Mouse (Mus musculus): Measurements from ENCODE around the gene Pard6b. TPM values are rescaled to one million over a fixed set of nuclear protein-coding genes. Genes with fewer than 3 reads are reported as not detected.

The Pard6b gene
- total RNA-seq, 2 experiments from 2014 or later = 4.4 to 5.8 TPM

DNA sequence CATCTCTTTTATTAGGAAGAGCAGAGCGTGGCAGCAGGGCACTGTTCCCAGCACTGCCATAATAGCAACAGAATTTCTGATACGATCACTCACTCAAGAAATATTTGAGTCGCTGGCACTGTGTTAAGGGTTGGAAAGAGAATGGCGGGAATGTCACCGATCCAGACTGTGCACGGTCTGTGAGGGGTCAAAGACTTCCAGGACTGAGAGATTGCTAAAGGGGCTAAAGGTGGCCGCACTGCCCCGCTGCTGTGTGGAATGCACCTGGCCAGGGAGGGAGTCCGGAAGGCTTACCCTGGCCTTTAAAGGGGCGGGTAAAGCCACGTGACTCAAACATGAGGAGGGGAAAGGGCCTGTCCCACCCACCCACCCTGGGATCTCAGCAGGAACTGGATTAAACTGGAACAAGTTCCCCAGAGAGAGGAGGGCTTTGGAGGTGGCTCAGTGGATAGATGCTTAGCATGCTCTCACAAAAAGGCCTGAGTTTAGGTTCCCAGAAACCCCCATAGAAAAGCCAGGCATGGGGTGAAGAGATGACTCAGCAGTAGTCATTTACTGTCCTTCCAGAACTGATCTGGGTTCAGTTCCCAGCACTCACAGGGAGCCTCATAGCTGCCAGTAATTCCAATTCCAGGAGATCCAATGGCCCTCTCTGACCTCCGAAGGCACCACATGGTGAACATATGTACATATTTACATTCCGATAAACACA lies 22.2 kb upstream of the Pard6b start:
- DNase-seq (ENCODE audit: low spot score in 2 of 2) = no peak

DNA sequence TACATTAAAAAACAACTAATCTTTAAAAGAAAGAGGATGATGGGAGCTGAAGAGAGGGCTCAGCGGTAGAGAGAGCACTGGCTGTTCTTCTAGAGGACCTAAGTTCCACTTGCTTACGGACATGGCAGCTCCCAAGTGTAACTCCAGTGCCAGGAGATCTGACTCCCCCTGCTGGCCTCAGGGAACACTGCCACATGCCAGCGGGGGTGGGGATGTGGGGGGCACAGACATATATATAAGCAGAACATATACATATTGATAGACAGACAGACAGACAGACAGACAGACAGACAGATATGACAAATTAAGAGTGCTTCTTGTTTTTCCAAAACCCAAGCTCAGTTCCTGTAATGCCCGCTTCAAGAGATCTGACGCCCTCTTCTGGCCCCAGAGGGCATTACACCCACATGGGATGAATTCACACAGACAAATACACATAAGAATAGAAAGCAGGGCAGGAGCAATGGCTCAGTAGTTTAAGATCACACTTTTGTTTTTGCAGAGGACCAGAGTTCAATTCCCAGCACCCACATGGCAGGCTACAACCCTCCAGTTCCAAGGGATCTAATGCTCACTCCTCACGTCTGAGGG lies 21.5 kb upstream of the Pard6b start:
- intact Hi-C loops (cut with DNase I) = no loop called here
- DNase-seq (ENCODE audit: low spot score in 2 of 2) = no peak

More for the DNA sequence above, 22.2 kb upstream of the Pard6b start:
- intact Hi-C loops (cut with DNase I) = no loop called here

DNA sequence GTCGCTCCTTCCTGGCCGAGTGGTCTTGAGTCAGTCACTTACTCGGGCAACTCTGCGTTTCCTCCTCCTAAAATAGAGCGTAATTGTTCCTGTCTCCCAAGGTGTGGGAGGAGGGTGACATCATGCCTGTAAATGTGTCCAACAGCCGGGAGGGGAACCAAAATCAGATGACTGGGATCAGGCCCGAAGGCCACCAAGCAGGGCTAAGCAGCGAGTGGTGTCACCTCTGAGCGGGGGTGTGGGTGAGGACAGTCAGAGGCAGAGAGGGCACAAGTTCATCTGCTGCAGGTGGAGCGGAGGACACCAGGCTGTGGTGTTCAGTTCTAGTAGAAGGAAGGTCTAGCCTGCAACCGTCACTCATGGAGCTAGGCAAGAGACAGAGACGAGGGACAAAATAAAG lies 17.1 kb upstream of the Pard6b start:
- DNase-seq (ENCODE audit: low spot score in 2 of 2) = no peak
- intact Hi-C loops (cut with DNase I) = no loop called here

- intact Hi-C loops (cut with DNase I) = no loop called here
- DNase-seq (ENCODE audit: low spot score in 2 of 2) = no peak
Measured at GRCm38 (mm10) chr2:168065511-168065910, 15.3 kb upstream of the Pard6b start.

- no peak for DNase-seq (ENCODE audit: low spot score in 2 of 2)
- intact Hi-C loops (cut with DNase I) = no loop called here
Measured at GRCm38 (mm10) chr2:168066783-168067182, 14.0 kb upstream of the Pard6b start.

DNA sequence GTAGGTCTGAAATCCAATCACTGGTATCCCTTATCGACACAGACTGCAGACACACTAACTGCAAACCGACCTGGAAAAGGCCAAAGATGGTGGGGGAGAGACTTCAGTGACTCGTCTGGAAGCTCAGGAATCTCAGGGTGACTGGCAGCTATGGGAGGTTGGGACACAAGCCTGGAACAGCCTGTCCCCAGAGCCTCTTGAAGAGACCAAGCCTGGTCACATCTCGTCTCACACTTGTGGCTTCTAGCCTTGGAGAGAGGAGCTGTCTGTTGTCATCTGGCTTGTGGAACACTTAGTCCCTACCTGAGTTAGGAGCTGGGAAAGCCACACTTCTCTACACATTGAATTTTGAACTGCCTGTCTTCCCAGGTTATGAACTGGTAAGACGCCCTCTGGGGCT lies 10.4 kb upstream of the Pard6b start:
- intact Hi-C loops (cut with DNase I) = loop anchor here (10.0 kb wide), 1 partner anchor 386 kb away; the partner anchor contains the start of genes Cebpb and Tmem189

GRCm38 (mm10) chr2:168072436-168073131 lies 8.2 kb upstream of the Pard6b start:
- intact Hi-C loops (cut with DNase I) = loop anchor here (10.0 kb wide), 1 partner anchor 388 kb away; the partner anchor contains the start of genes Cebpb and Tmem189
- DNase-seq (ENCODE audit: low spot score in 2 of 2) = peak; percentile 32 to 36

More for the DNA sequence above, 10.4 kb upstream of the Pard6b start:
- DNase-seq (ENCODE audit: low spot score in 2 of 2) = no peak

DNA sequence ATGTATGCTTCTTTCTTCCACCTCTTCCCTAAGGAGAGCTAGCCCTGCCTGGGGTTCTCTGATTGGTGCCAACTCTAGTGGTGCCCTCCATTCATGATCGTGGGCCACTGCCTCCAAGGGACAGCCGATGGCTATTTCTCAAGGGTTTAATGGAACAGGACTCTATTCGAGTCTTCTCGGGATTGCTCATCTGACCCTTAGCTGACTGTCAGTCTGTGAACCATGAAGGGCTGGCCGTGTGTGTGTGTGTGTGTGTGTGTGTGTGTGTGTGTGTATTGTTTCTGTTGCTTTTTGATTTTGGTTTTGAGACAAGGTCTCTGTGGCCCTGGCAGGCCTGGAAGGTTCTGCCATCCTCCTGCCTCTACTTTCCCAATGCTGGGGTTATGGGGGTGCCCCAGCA lies 7.1 kb upstream of the Pard6b start:
- DNase-seq (ENCODE audit: low spot score in 2 of 2) = no peak
- intact Hi-C loops (cut with DNase I) = loop anchor here (10.0 kb wide), 1 partner anchor 389 kb away; the partner anchor contains the start of genes Cebpb and Tmem189

GRCm38 (mm10) chr2:168074457-168074856 lies 6.3 kb upstream of the Pard6b start:
- intact Hi-C loops (cut with DNase I) = loop anchor here (10.0 kb wide), 1 partner anchor 390 kb away; the partner anchor contains the start of genes Cebpb and Tmem189
- no peak for DNase-seq (ENCODE audit: low spot score in 2 of 2)

- intact Hi-C loops (cut with DNase I) = loop anchor here (10.0 kb wide), 1 partner anchor 392 kb away; the partner anchor contains the start of genes Cebpb and Tmem189
- no peak for DNase-seq (ENCODE audit: low spot score in 2 of 2)
Measured at GRCm38 (mm10) chr2:168076840-168077576, 3.8 kb upstream of the Pard6b start.

GRCm38 (mm10) chr2:168078107-168078830 lies 2.5 kb upstream of the Pard6b start:
- no peak for DNase-seq (ENCODE audit: low spot score in 2 of 2)
- intact Hi-C loops (cut with DNase I) = loop anchor here (10.0 kb wide), 1 partner anchor 393 kb away; the partner anchor contains the start of genes Cebpb and Tmem189

DNA sequence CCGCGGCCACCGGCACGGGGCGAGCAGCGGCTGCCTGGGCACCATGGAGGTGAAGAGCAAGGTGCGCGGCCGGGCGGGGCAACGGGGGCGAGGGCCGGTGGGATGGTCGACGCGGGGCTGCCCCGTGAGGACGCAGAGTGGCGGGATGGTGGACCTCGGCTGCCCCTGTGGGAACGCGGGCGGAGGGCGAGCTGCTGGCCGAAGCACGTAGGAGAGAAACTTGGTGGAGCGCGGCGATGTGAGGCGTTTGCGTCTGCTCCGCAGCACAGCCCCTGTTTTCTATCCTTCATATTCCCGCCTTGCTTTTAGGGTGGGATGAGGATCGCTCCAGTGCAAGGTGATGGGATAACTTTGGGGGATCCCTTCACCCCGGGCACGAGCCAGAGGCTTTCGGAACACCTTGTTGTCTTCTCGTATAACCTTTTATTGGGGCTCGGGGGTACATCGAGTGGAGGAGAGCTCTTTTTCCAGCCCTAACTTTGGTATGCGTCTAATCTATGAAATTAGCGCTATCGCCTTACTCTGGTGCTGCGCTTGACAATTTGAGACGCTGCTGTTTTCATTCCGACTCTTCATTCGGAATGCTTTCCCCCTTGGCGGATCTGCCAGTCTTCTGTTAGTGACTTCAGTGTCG lies 612 bp downstream of the Pard6b start:
- DNase-seq (ENCODE audit: low spot score in 2 of 2) = peak in 1 of 2 experiments; percentile 35
- intact Hi-C loops (cut with DNase I) = no loop called here

DNA sequence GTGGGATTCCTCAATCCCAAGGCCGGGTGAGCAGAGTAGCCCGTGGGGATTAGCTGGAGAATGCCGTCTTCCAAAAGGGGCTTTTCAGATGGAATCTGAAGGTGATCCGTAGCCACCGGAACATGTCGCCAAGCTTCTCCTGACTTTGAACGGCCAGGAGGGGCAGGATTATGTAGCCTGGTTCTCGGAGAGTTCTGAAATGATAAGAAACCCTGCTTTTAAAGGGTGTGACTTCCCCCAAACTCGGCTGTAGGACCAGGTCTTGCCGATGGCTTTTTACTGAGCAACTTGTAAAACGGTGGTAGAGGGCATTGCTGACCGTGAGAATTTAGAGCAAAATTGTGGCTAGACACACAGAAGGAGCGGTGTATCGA lies 1.1 kb downstream of the Pard6b start:
- no peak for DNase-seq (ENCODE audit: low spot score in 2 of 2)
- intact Hi-C loops (cut with DNase I) = no loop called here

- DNase-seq (ENCODE audit: low spot score in 2 of 2) = no peak
- intact Hi-C loops (cut with DNase I) = no loop called here
Measured at GRCm38 (mm10) chr2:168083593-168083992, 2.8 kb downstream of the Pard6b start.

- intact Hi-C loops (cut with DNase I) = no loop called here
Measured at GRCm38 (mm10) chr2:168084228-168084627, 3.4 kb downstream of the Pard6b start.

DNA sequence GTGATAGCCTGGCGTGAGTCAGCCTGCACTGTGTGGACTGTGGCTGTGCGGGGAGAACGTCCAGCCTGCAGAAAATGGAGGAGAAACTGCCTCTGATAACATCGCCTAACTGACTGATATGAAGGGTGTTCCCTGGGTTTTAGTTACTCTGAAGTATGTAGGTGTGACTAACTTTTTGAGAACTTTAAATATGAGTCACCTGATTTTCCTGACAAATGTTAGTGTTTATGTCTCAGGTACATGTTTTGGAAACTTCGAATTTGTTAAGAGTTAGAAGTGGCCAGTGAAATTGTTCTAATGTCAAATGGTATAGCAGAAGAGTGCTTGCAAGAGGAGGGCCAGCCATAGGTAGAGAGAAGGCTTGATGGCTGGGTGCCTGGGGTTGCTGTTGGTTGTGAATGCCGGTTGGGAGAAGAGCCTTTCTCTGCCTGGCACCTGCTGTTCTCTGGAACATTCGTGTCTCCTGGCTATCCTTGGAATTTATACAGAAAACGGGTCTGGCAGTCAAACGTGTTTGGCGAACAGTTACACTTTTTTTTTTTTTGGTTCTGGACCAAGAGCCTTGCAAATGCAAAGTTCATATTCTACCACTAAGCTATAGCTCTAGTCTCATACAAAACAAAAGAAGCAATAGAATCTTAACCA lies 4.9 kb downstream of the Pard6b start:
- no peak for DNase-seq (ENCODE audit: low spot score in 2 of 2)
- intact Hi-C loops (cut with DNase I) = no loop called here

More at GRCm38 (mm10) chr2:168084228-168084627, 3.4 kb downstream of the Pard6b start:
- DNase-seq (ENCODE audit: low spot score in 2 of 2) = no peak

DNA sequence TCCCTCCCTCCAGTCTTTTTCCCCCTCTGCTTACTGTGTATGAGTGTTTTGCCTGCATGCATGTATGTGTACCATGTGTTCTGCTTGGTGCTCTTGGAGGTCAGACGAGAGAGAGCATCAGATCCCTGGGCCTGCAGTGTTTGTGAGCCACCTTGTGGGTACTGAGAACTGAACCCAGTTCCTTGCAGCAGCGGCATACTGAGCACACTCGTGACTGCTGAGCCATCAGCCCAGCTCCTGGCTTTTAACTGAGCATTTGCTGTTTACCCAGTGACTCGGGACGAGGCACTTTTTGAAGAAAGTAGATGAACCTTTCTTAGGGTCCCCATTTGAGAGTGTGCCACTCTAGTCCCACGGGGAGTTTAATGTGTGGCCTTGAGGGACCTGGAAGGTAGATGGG lies 5.5 kb downstream of the Pard6b start:
- intact Hi-C loops (cut with DNase I) = no loop called here
- no peak for DNase-seq (ENCODE audit: low spot score in 2 of 2)

DNA sequence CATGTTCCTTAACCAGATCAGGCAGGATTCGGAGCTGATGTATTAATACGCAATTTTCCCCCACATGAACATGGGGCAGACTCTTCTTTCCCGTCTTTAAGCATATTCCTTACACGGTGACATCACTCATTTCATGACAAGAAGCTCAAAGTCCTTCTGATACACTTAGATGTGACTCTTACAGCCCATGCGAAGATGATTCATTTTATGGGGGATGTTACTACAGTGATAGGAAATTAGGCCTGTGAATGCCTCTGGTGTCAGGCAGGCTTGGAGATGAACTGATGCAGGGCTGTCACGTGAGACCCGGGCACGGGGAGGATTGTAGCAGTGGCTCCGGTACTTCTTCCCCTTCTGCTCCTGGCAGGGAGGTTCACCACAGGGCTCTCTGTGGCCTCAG lies 6.0 kb downstream of the Pard6b start:
- intact Hi-C loops (cut with DNase I) = no loop called here
- DNase-seq (ENCODE audit: low spot score in 2 of 2) = no peak
